Mouse (Mus musculus): ENCODE data around the gene Kif6.

DNA sequence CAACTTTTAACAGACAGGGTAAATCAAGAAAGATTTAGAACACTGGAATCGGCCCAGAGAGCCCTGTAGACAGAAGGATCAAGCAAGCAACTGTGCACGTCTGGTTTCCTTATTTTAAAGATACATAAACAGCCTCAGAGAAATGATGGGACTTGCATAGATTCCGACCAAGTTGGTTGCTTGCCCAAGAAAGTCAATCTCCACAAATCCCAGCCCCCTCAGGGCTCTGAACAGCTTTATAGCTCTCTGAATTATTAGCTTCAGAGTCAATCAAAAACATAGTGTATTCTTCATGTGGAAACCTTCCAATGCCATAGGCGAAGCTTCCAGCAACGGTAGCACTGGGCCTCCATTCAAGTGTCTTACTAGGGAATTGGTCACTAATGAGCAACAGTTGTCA lies 127.0 kb downstream of the Kif6 start:
- TF ChIP-seq CTCF (IDR thresholded peaks at IDR 0.05; ENCODE audit: low read depth): no peak
- no peak for TF ChIP-seq EP300 (IDR thresholded peaks at IDR 0.05; ENCODE audit: low read depth)
